Mouse (Mus musculus): ENCODE measurements around the gene Myh8. TPM values are rescaled to one million over a fixed set of nuclear protein-coding genes. Genes with fewer than 3 reads are reported as not detected.

Myh8 gene
- total RNA-seq, 1 experiment: 0.09 TPM

GRCm38 (mm10) chr11:67345186-67345855 lies 68.4 kb downstream of the Myh8 start:
- H3K27ac ChIP-seq (ENCODE audit: insufficient read depth, low read depth, low read length, poor library complexity, severe bottlenecking): peak overlapping the region; percentile 70; the same call in 1 of the 2 replicates
- no peaks in the 10 kb centered on the region for H3K36me3 ChIP-seq (ENCODE audit: control insufficient read depth, insufficient read depth, low read length, poor library complexity, severe bottlenecking)
- H3K9me3 ChIP-seq (ENCODE audit: control insufficient read depth, insufficient read depth, low read depth, low read length): no peaks in the 10 kb centered on the region
- no peak overlapping the region for H3K9ac ChIP-seq (ENCODE audit: insufficient read depth, low read depth, low read length, poor library complexity, severe bottlenecking)
- no peak for TF ChIP-seq CHD2 (IDR thresholded peaks at IDR 0.05; ENCODE audit: low read depth, low read length)
- TF ChIP-seq HCFC1 (IDR thresholded peaks at IDR 0.05; ENCODE audit: borderline replicate concordance, insufficient read depth, low read length): no peak
- no peak for TF ChIP-seq ZNF384 (IDR thresholded peaks at IDR 0.05; ENCODE audit: low read depth, low read length)
- no peak for TF ChIP-seq ZC3H11A (IDR thresholded peaks at IDR 0.05; ENCODE audit: borderline replicate concordance, low read depth, low read length)
- no peak for TF ChIP-seq MAFK (IDR thresholded peaks at IDR 0.05; ENCODE audit: insufficient read depth, low read depth, low read length)
- no peak overlapping the region for H3K4me3 ChIP-seq (ENCODE audit: insufficient read depth in 1 of 2, low read depth in 1 of 2, low read length in 2 of 2, poor library complexity in 1 of 2, severe bottlenecking in 1 of 2)
- peak; percentile 69 for DNase-seq (ENCODE audit: low read depth, low spot score)
- in situ Hi-C loops (cut with MboI; ENCODE audit: low sequenced_read_pairs in 2 of 2, unreplicated experiment in 2 of 2): no loop called here
- H3K4me1 ChIP-seq (ENCODE audit: control insufficient read depth in 2 of 2, insufficient read depth in 2 of 2, low read length in 2 of 2, poor library complexity in 1 of 2): peaks cover 15 to 17% of the 10 kb centered on the region in 2 experiments

GRCm38 (mm10) chr11:67345856-67346236 lies 68.9 kb downstream of the Myh8 start:
- peak overlapping the region; percentile 93 for H3K27ac ChIP-seq (ENCODE audit: insufficient read depth, low read depth, low read length, poor library complexity, severe bottlenecking)
- H3K9me3 ChIP-seq (ENCODE audit: control insufficient read depth, insufficient read depth, low read depth, low read length): no peaks in the 10 kb centered on the region
- no peaks in the 10 kb centered on the region for H3K36me3 ChIP-seq (ENCODE audit: control insufficient read depth, insufficient read depth, low read length, poor library complexity, severe bottlenecking)
- in situ Hi-C loops (cut with MboI; ENCODE audit: low sequenced_read_pairs in 2 of 2, unreplicated experiment in 2 of 2): no loop called here
- peaks cover 15 to 17% of the 10 kb centered on the region in 2 experiments for H3K4me1 ChIP-seq (ENCODE audit: control insufficient read depth in 2 of 2, insufficient read depth in 2 of 2, low read length in 2 of 2, poor library complexity in 1 of 2)
- no peak for TF ChIP-seq HCFC1 (IDR thresholded peaks at IDR 0.05; ENCODE audit: borderline replicate concordance, insufficient read depth, low read length)
- no peak for TF ChIP-seq ZC3H11A (IDR thresholded peaks at IDR 0.05; ENCODE audit: borderline replicate concordance, low read depth, low read length)
- TF ChIP-seq MAFK (IDR thresholded peaks at IDR 0.05; ENCODE audit: insufficient read depth, low read depth, low read length): no peak
- H3K4me3 ChIP-seq (ENCODE audit: insufficient read depth in 1 of 2, low read depth in 1 of 2, low read length in 2 of 2, poor library complexity in 1 of 2, severe bottlenecking in 1 of 2): no peak overlapping the region
- DNase-seq (ENCODE audit: low read depth, low spot score): peak; percentile 80
- H3K9ac ChIP-seq (ENCODE audit: insufficient read depth, low read depth, low read length, poor library complexity, severe bottlenecking): no peak overlapping the region

DNA sequence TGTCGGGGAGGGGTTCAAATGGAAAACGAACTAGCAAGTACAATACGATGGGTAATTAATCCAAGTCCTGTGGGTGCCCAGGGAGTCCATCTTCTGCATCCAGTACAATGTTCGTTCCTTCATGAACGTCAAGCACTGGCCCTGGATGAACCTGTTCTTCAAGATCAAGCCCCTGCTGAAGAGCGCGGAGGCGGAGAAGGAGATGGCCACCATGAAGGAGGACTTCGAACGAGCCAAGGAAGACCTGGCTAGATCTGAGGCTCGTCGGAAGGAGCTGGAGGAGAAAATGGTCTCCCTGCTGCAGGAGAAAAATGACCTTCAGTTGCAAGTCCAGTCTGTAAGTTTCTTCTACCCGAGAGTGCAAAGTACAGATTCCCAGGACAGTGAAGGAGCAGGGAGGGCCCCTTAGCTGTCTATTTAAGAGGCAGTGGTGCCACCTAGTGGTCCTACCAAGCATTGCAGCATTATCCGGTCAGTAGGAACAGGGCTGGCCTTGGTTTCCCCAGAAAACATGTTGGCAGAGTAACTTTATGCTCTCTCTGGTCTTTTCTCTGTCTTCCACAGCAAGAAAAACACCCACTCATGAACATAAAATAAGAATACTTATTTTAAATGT lies 73.3 kb downstream of the Myh8 start:
- peak; percentile 78 for DNase-seq (ENCODE audit: low read depth, low spot score)
- in situ Hi-C loops (cut with MboI; ENCODE audit: low sequenced_read_pairs in 2 of 2, unreplicated experiment in 2 of 2): loop anchor here (5.0 to 10.0 kb wide), 2 partner anchors 235 to 238 kb away; no protein-coding TSS in a partner anchor

DNA sequence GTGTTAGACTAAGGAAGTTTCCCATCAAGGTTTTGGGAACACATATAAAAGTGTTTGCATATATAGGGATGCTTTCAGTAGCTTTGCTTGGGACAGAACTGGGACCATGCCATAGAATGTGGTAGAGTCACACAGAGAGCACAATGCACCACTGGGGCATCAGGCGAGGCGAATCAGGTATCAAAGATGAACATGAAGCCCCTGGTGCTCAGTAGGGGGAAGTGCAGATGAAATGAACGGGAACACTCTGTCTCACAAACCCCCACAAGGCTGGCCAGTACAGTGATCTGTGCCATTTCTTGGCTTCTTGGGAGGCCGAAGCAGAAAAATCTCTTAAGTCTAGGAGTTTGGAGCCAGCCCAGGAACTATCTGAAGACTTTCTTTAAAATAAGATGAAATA lies 76.1 kb downstream of the Myh8 start:
- in situ Hi-C loops (cut with MboI; ENCODE audit: low sequenced_read_pairs in 2 of 2, unreplicated experiment in 2 of 2): loop anchor here (5.0 to 10.0 kb wide), 2 partner anchors 238 to 241 kb away; no protein-coding TSS in a partner anchor
- TF ChIP-seq ZC3H11A (IDR thresholded peaks at IDR 0.05; ENCODE audit: borderline replicate concordance, low read depth, low read length) (no peak), ZNF384 (IDR thresholded peaks at IDR 0.05; ENCODE audit: low read depth, low read length) (no peak), CHD2 (IDR thresholded peaks at IDR 0.05; ENCODE audit: low read depth, low read length) (no peak), HCFC1 (IDR thresholded peaks at IDR 0.05; ENCODE audit: borderline replicate concordance, insufficient read depth, low read length) (no peak), MAFK (IDR thresholded peaks at IDR 0.05; ENCODE audit: insufficient read depth, low read depth, low read length) (no peak)
- H3K4me3 ChIP-seq (ENCODE audit: insufficient read depth in 1 of 2, low read depth in 1 of 2, low read length in 2 of 2, poor library complexity in 1 of 2, severe bottlenecking in 1 of 2): no peak overlapping the region
- H3K9ac ChIP-seq (ENCODE audit: insufficient read depth, low read depth, low read length, poor library complexity, severe bottlenecking): no peak overlapping the region
- no peaks in the 10 kb centered on the region for H3K36me3 ChIP-seq (ENCODE audit: control insufficient read depth, insufficient read depth, low read length, poor library complexity, severe bottlenecking)
- H3K27ac ChIP-seq (ENCODE audit: insufficient read depth, low read depth, low read length, poor library complexity, severe bottlenecking): no peak overlapping the region
- no peaks in the 10 kb centered on the region for H3K9me3 ChIP-seq (ENCODE audit: control insufficient read depth, insufficient read depth, low read depth, low read length)
- no peak for DNase-seq (ENCODE audit: low read depth, low spot score)
- peaks cover 0 to 2% of the 10 kb centered on the region in 2 experiments; a peak in 1 of 4 replicates for H3K4me1 ChIP-seq (ENCODE audit: control insufficient read depth in 2 of 2, insufficient read depth in 2 of 2, low read length in 2 of 2, poor library complexity in 1 of 2)

More for the DNA sequence above, 73.3 kb downstream of the Myh8 start:
- H3K4me3 ChIP-seq (ENCODE audit: insufficient read depth in 1 of 2, low read depth in 1 of 2, low read length in 2 of 2, poor library complexity in 1 of 2, severe bottlenecking in 1 of 2): no peak overlapping the region
- H3K36me3 ChIP-seq (ENCODE audit: control insufficient read depth, insufficient read depth, low read length, poor library complexity, severe bottlenecking): no peaks in the 10 kb centered on the region
- TF ChIP-seq ZC3H11A (IDR thresholded peaks at IDR 0.05; ENCODE audit: borderline replicate concordance, low read depth, low read length) (peak; percentile 85), MAFK (IDR thresholded peaks at IDR 0.05; ENCODE audit: insufficient read depth, low read depth, low read length) (no peak)
- peaks cover 9 to 11% of the 10 kb centered on the region in 2 experiments for H3K4me1 ChIP-seq (ENCODE audit: control insufficient read depth in 2 of 2, insufficient read depth in 2 of 2, low read length in 2 of 2, poor library complexity in 1 of 2)
- no peak overlapping the region for H3K27ac ChIP-seq (ENCODE audit: insufficient read depth, low read depth, low read length, poor library complexity, severe bottlenecking)
- no peaks in the 10 kb centered on the region for H3K9me3 ChIP-seq (ENCODE audit: control insufficient read depth, insufficient read depth, low read depth, low read length)
- H3K9ac ChIP-seq (ENCODE audit: insufficient read depth, low read depth, low read length, poor library complexity, severe bottlenecking): no peak overlapping the region

Data from ES-E14 (cell line).